In genomic region chr1:176213645-176214221, GRCm38 (mm10) we compare ENCODE assay signal across 8 mouse cellular contexts.
DNase-seq lines count a peak whose midpoint lies in the region; ATAC-seq and TF ChIP-seq lines count a peak whose summit lies in the region.

No protein-coding gene starts in this region.

- no peaks in the 10 kb centered on the region for H3K9me3 ChIP-seq in heart, embryonic 16.5 days (replicated peaks; ENCODE audit: control insufficient read depth, low read length)
- H3K9me3 ChIP-seq in lung, postnatal 0 days (ENCODE audit: low read length) = no peaks in the 10 kb centered on the region
- H3K9me3 ChIP-seq in stomach, postnatal 0 days (ENCODE audit: control insufficient read depth, low read length) = no peaks in the 10 kb centered on the region

- no peaks in the 10 kb centered on the region for H3K27me3 ChIP-seq in heart, embryonic 16.5 days (ENCODE audit: control insufficient read depth, insufficient read depth, low read length)
- no peaks in the 10 kb centered on the region for H3K27me3 ChIP-seq in lung, postnatal 0 days (replicated peaks; ENCODE audit: insufficient read depth, low read length)
- no peaks in the 10 kb centered on the region for H3K27me3 ChIP-seq in stomach, postnatal 0 days (ENCODE audit: control insufficient read depth, insufficient read depth, low read length)

- peak overlapping the region; percentile 58 for H3K4me2 ChIP-seq in heart, embryonic 16.5 days (ENCODE audit: low read depth, low read length)
- H3K4me2 ChIP-seq in lung, postnatal 0 days (replicated peaks; ENCODE audit: low read depth, low read length) = peak overlapping the region; percentile 17; the same call in 1 of the 2 replicates
- peak overlapping the region; percentile 35 for H3K4me2 ChIP-seq in stomach, postnatal 0 days (replicated peaks; ENCODE audit: low read depth)

- H3K9ac ChIP-seq in heart, embryonic 16.5 days (ENCODE audit: low read length) = peak overlapping the region; percentile 44; the same call in 1 of the 2 replicates
- H3K9ac ChIP-seq in lung, postnatal 0 days (replicated peaks; ENCODE audit: low read depth) = no peak overlapping the region
- H3K9ac ChIP-seq in stomach, postnatal 0 days (ENCODE audit: low read length) = peak overlapping the region; percentile 8; the same call in 1 of the 2 replicates

- no peak for TF ChIP-seq CTCF in lung, postnatal 0 days (IDR thresholded peaks at IDR 0.05)
- TF ChIP-seq CTCF in stomach, postnatal 0 days (IDR thresholded peaks at IDR 0.05; ENCODE audit: low read depth) = no peak

- peak; percentile 14 for DNase-seq in embryo, embryonic 10.5 days (ENCODE audit: low spot score)
- no peak for DNase-seq in embryo, embryonic 9.5 days (ENCODE audit: extremely low spot score)
- DNase-seq in right cerebral cortex, adult 2 months (ENCODE audit: low spot score in 2 of 2) = peak; percentile 4 to 7
- DNase-seq in right cerebral cortex, adult 18-20 months = no peak
- no peak for DNase-seq in lung, postnatal 0 days (ENCODE audit: low spot score)
- no peak for DNase-seq in stomach, postnatal 0 days (ENCODE audit: low spot score)
- no peak for DNase-seq in urinary bladder, postnatal 10 days (ENCODE audit: low spot score)

- WGBS in heart, embryonic 16.5 days = 32% methylated on average over 17 of the region's 17 CpGs
- WGBS in lung, postnatal 0 days = 20% methylated on average over 17 of the region's 17 CpGs
- WGBS in stomach, postnatal 0 days = 22% methylated on average over 17 of the region's 17 CpGs

- no peak overlapping the region for H3K27ac ChIP-seq in heart, embryonic 16.5 days (ENCODE audit: low read length)
- no peak overlapping the region for H3K27ac ChIP-seq in lung, postnatal 0 days (ENCODE audit: low read length)
- H3K27ac ChIP-seq in stomach, postnatal 0 days (replicated peaks) = no peak overlapping the region

- peaks cover 7% of the 10 kb centered on the region; the same call in 1 of the 2 replicates for H3K4me1 ChIP-seq in heart, embryonic 16.5 days (ENCODE audit: control insufficient read depth, insufficient read depth, low read length)
- no peaks in the 10 kb centered on the region for H3K4me1 ChIP-seq in lung, postnatal 0 days (ENCODE audit: insufficient read depth, low read depth, low read length)
- H3K4me1 ChIP-seq in stomach, postnatal 0 days (replicated peaks; ENCODE audit: control insufficient read depth, insufficient read depth) = no peaks in the 10 kb centered on the region

- no peak for ATAC-seq in heart, embryonic 16.5 days (replicated peaks; ENCODE audit: extremely low read depth, insufficient read depth, low FRiP score)
- ATAC-seq in lung, postnatal 0 days = no peak
- ATAC-seq in stomach, postnatal 0 days (ENCODE audit: low FRiP score, low TSS enrichment) = no peak

- H3K4me3 ChIP-seq in heart, embryonic 16.5 days (ENCODE audit: low read length) = peak overlapping the region; percentile 22
- H3K4me3 ChIP-seq in lung, postnatal 0 days (ENCODE audit: low read depth, low read length) = no peak overlapping the region
- peak overlapping the region; percentile 19 for H3K4me3 ChIP-seq in stomach, postnatal 0 days (ENCODE audit: low read depth, low read length)

- no peak for TF ChIP-seq EP300 in lung, postnatal 0 days (IDR thresholded peaks at IDR 0.05)
- no peak for TF ChIP-seq EP300 in stomach, postnatal 0 days (optimal IDR thresholded peaks at IDR 0.05)

- H3K36me3 ChIP-seq in heart, embryonic 16.5 days (ENCODE audit: control insufficient read depth, insufficient read depth) = no peaks in the 10 kb centered on the region
- H3K36me3 ChIP-seq in lung, postnatal 0 days (ENCODE audit: insufficient read depth, low read length) = no peaks in the 10 kb centered on the region
- H3K36me3 ChIP-seq in stomach, postnatal 0 days (ENCODE audit: control insufficient read depth, insufficient read depth, low read length) = no peaks in the 10 kb centered on the region

Comparison
In these comparisons a context has a peak if more than half of its experiments do, and no peak if none do; other contexts are left out.
1. DNase-seq: peak in embryo, embryonic 10.5 days (single experiment) and right cerebral cortex, adult 2 months (2 of 2); none in embryo, embryonic 9.5 days (single experiment), right cerebral cortex, adult 18-20 months (single experiment), lung, postnatal 0 days (single experiment), stomach, postnatal 0 days (single experiment) and urinary bladder, postnatal 10 days (single experiment).
2. Peak in every context shown above with its lines, with median percentiles within 50 percentile points of each other: H3K4me2 ChIP-seq.